Mouse (Mus musculus): ENCODE measurements around the gene 1700034I23Rik. TPM values are rescaled to one million over a fixed set of nuclear protein-coding genes. Genes with fewer than 3 reads are reported as not detected.

1700034I23Rik gene
- polyA plus RNA-seq (2021; fragmentation: Nextera tagmentation) = not detected in 2 replicates
- long read RNA-seq, experiment 1 = 0 reads
- long read RNA-seq, experiment 2 = 0 reads

GRCm38 (mm10) chr3:40902443-40902842 lies at the start of gene 1700034I23Rik:
Gene 1700034I23Rik, minus strand, starts transcription at chr3:40902543.

GRCm38 (mm10) chr3:40949170-40949902 lies 47.0 kb upstream of the 1700034I23Rik start, which contains the start of gene Larp1b:
Gene Larp1b, plus strand, starts transcription at chr3:40949828.

Other genes starting within 250 kb of the 1700034I23Rik start
- 0.10 TPM in 1 of 2 replicates, not detected in the other for gene Slc25a31, start 193.7 kb downstream of the 1700034I23Rik start, polyA plus RNA-seq (2021; fragmentation: Nextera tagmentation)
- gene Hspa4l, start 158.0 kb downstream of the 1700034I23Rik start, polyA plus RNA-seq (2021; fragmentation: Nextera tagmentation) = 58.4 and 69.2 TPM in 2 replicates
- gene Plk4, start 102.5 kb downstream of the 1700034I23Rik start, polyA plus RNA-seq (2021; fragmentation: Nextera tagmentation) = 2.6 and 4.1 TPM in 2 replicates
- 11.8 and 13.5 TPM in 2 replicates for gene Mfsd8, start 55.7 kb downstream of the 1700034I23Rik start, polyA plus RNA-seq (2021; fragmentation: Nextera tagmentation)
- gene Abhd18, start 55.6 kb downstream of the 1700034I23Rik start, polyA plus RNA-seq (2021; fragmentation: Nextera tagmentation) = 16.7 and 19.2 TPM in 2 replicates
- gene Larp1b, start 47.3 kb upstream of the 1700034I23Rik start, polyA plus RNA-seq (2021; fragmentation: Nextera tagmentation) = 4.3 and 6.1 TPM in 2 replicates
- gene Pgrmc2, start 180.5 kb upstream of the 1700034I23Rik start, polyA plus RNA-seq (2021; fragmentation: Nextera tagmentation) = 9.9 and 24.7 TPM in 2 replicates